In the genomic region with DNA sequence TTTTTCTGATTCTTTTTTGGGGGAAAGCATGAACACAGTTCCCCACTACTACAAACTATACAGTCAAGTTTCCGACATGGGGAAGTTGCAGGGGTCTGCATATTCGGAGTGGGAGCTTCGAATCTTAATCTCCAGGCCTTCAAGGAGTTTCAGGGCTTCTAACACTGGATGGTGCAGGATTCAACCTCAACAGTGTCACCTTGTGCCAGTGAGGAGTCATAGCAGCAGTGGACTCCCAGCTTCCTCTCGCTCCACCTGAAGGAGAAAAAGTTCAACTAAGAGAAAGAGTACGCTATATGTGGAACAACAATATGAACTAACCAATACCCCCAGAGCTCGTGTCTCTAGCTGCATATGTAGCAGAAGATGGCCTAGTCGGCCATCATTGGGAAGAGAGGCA, we compare ENCODE assay signal across 9 mouse cellular contexts. TPM values are rescaled to one million over a fixed set of nuclear protein-coding genes. Genes with fewer than 3 reads are reported as not detected.
DNase-seq lines count a peak whose midpoint lies in the region; ATAC-seq lines count a peak whose summit lies in the region.
"Had no signal": no experiment of that assay in that cellular context is flagged by ENCODE, and none has a peak within 500 bp of the region (broad histone marks: within the 10 kb centered on the region; RNA-seq: fewer than 3 reads in every experiment).

No protein-coding gene starts in this region.

- WGBS in forebrain, embryonic 13.5 days, result 34% methylated on average over 7 of the region's 7 CpGs
- 41% methylated on average over 7 of the region's 7 CpGs for WGBS in neural tube, embryonic 15.5 days

- ATAC-seq in forebrain, embryonic 13.5 days, result no peak
- no peak for ATAC-seq in neural tube, embryonic 15.5 days (ENCODE audit: low FRiP score)

- peaks cover 8% of the 10 kb centered on the region for H3K27me3 ChIP-seq in forebrain, embryonic 13.5 days
- peaks cover 2% of the 10 kb centered on the region; the same call in 1 of the 2 replicates for H3K27me3 ChIP-seq in neural tube, embryonic 15.5 days (replicated peaks)

- H3K9me3 ChIP-seq in forebrain, embryonic 13.5 days (replicated peaks), result no peaks in the 10 kb centered on the region
- H3K9me3 ChIP-seq in neural tube, embryonic 15.5 days (replicated peaks), result no peaks in the 10 kb centered on the region

- intact Hi-C loops in heart, postnatal 14 days (cut with DNase I), result loop anchor here (1.0 kb wide), 1 partner anchor 92 kb away; no protein-coding TSS in a partner anchor

- peak; percentile 19 to 30 for DNase-seq in heart, postnatal 14 days
- no peak for DNase-seq in heart, adult 11 months
- peak; percentile 9 to 12 for DNase-seq in CD8-positive naive resting alpha-beta T cell, adult 2 months (ENCODE audit: low read depth in 2 of 2, low spot score in 2 of 2)
- peak; percentile 35 for DNase-seq in embryo, embryonic 10.5 days (ENCODE audit: low spot score)
- peak; percentile 52 for DNase-seq in lung, postnatal 25 days (ENCODE audit: low spot score)
- no peak for DNase-seq in adrenal gland, postnatal 4 days (ENCODE audit: low spot score in 2 of 2)

- H3K4me2 ChIP-seq in forebrain, embryonic 13.5 days, result no peak overlapping the region
- no peak overlapping the region for H3K4me2 ChIP-seq in neural tube, embryonic 15.5 days

- no peak overlapping the region for H3K4me3 ChIP-seq in forebrain, embryonic 13.5 days
- H3K4me3 ChIP-seq in neural tube, embryonic 15.5 days (replicated peaks), result no peak overlapping the region

- H3K4me1 ChIP-seq in forebrain, embryonic 13.5 days, result no peaks in the 10 kb centered on the region
- no peaks in the 10 kb centered on the region for H3K4me1 ChIP-seq in neural tube, embryonic 15.5 days

- H3K9ac ChIP-seq in forebrain, embryonic 13.5 days, result no peak overlapping the region
- H3K9ac ChIP-seq in neural tube, embryonic 15.5 days (replicated peaks), result no peak overlapping the region

- no peak overlapping the region for H3K27ac ChIP-seq in forebrain, embryonic 13.5 days
- no peak overlapping the region for H3K27ac ChIP-seq in neural tube, embryonic 15.5 days (replicated peaks)

- no peaks in the 10 kb centered on the region for H3K36me3 ChIP-seq in forebrain, embryonic 13.5 days (ENCODE audit: poor library complexity, severe bottlenecking)
- H3K36me3 ChIP-seq in neural tube, embryonic 15.5 days, result no peaks in the 10 kb centered on the region

RNA-seq across cellular contexts. Expression of gene Ctsf, which starts 7.4 kb away (rescaled TPM):
- total RNA-seq in heart, postnatal 14 days (2021), result 10 to 100 TPM; 69.5 to 76.3 TPM
- 100 to 1,000 TPM; 256 to 274 TPM for total RNA-seq in adrenal gland, postnatal 4 days (2021)
- 31.3 and 34.5 TPM in 2 replicates for polyA plus RNA-seq in forebrain, embryonic 13.5 days (2015; fragmentation: Nextera tagmentation; extraction: Ambion mirVana)
- polyA plus RNA-seq in neural tube, embryonic 15.5 days (2015; fragmentation: Nextera tagmentation; extraction: Ambion mirVana), result 74.5 and 86.5 TPM in 2 replicates

RNA-seq across cellular contexts. Expression of gene Ccdc87, which starts 8.3 kb away (rescaled TPM):
- total RNA-seq in heart, postnatal 14 days (2021), result not detected
- under 1 TPM in 1 of 2 experiments, not detected in 1; 0.17 TPM for total RNA-seq in adrenal gland, postnatal 4 days (2021)
- 0.23 and 0.39 TPM in 2 replicates for polyA plus RNA-seq in forebrain, embryonic 13.5 days (2015; fragmentation: Nextera tagmentation; extraction: Ambion mirVana)
- 0.37 and 0.52 TPM in 2 replicates for polyA plus RNA-seq in neural tube, embryonic 15.5 days (2015; fragmentation: Nextera tagmentation; extraction: Ambion mirVana)
- total RNA-seq: neutrophil, adult 5-6 weeks had no signal

RNA-seq across cellular contexts. Expression of gene Ccs, which starts 8.4 kb away (rescaled TPM):
- 10 to 100 TPM; 29.3 to 29.9 TPM for total RNA-seq in heart, postnatal 14 days (2021)
- 10 to 100 TPM; 87.5 to 98.7 TPM for total RNA-seq in adrenal gland, postnatal 4 days (2021)
- polyA plus RNA-seq in forebrain, embryonic 13.5 days (2015; fragmentation: Nextera tagmentation; extraction: Ambion mirVana), result 42.0 and 47.0 TPM in 2 replicates
- polyA plus RNA-seq in neural tube, embryonic 15.5 days (2015; fragmentation: Nextera tagmentation; extraction: Ambion mirVana), result 42.4 and 47.9 TPM in 2 replicates

RNA-seq across cellular contexts. Expression of gene Actn3, which starts 30.2 kb away (rescaled TPM):
- under 1 TPM; 0.39 to 0.88 TPM for total RNA-seq in heart, postnatal 14 days (2021)
- 10 to 100 TPM in 1 of 2 experiments, 1 to 10 TPM in 1; 8.5 to 35.5 TPM for total RNA-seq in adrenal gland, postnatal 4 days (2021)
- 0.64 and 0.97 TPM in 2 replicates for polyA plus RNA-seq in forebrain, embryonic 13.5 days (2015; fragmentation: Nextera tagmentation; extraction: Ambion mirVana)
- polyA plus RNA-seq in neural tube, embryonic 15.5 days (2015; fragmentation: Nextera tagmentation; extraction: Ambion mirVana), result 2.9 and 11.3 TPM in 2 replicates
- total RNA-seq: neutrophil, adult 5-6 weeks had no signal

RNA-seq across cellular contexts. Expression of gene Zdhhc24, which starts 31.0 kb away (rescaled TPM):
- 1 to 10 TPM; 4.3 to 4.6 TPM for total RNA-seq in heart, postnatal 14 days (2021)
- total RNA-seq in adrenal gland, postnatal 4 days (2021), result 10 to 100 TPM; 19.5 to 19.7 TPM
- polyA plus RNA-seq in forebrain, embryonic 13.5 days (2015; fragmentation: Nextera tagmentation; extraction: Ambion mirVana), result 17.1 and 20.1 TPM in 2 replicates
- polyA plus RNA-seq in neural tube, embryonic 15.5 days (2015; fragmentation: Nextera tagmentation; extraction: Ambion mirVana), result 19.7 and 20.5 TPM in 2 replicates

Comparison
In these comparisons a context has a peak if more than half of its experiments do, and no peak if none do; other contexts are left out.
1. DNase-seq: peak in heart, postnatal 14 days (2 of 2), CD8-positive naive resting alpha-beta T cell, adult 2 months (2 of 2), embryo, embryonic 10.5 days (single experiment) and lung, postnatal 25 days (single experiment); none in heart, adult 11 months (single experiment) and adrenal gland, postnatal 4 days (0 of 2).